Mouse (Mus musculus): ENCODE measurements around the gene Fam19a1. TPM values are rescaled to one million over a fixed set of nuclear protein-coding genes. Genes with fewer than 3 reads are reported as not detected.

The Fam19a1 gene
- polyA plus RNA-seq, 1 experiment from 2014 or later = 40.0 TPM

DNA sequence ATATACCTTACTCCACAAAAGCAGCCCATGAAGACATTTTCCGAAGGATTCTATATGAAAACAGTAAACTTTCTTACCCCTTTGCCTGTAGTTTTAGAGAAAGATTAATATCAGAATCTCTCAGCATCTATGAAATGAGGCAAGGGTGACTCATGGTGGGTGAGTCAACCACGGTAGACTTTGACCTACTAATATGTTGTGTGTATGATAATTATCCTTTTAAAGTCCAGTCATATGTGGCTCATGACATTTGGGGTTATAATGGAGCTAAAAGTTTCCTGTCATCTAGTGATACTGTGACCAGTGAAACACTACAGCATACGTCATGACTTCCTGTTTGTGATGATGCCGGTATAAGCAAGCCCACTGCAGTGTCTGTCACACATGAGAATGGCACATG lies 170.8 kb downstream of the Fam19a1 start:
- Histone ChIP-seq H3K36me3 (ENCODE audit: control insufficient read depth, insufficient read depth, low read length) (no peaks in the 10 kb centered on the region), H3K9me3 (replicated peaks; ENCODE audit: control insufficient read depth, low read length, poor library complexity, severe bottlenecking) (no peaks in the 10 kb centered on the region), H3K4me3 (ENCODE audit: low read depth, low read length) (no peak overlapping the region), H3K4me1 (ENCODE audit: control insufficient read depth, insufficient read depth, low read length) (peaks cover 7% of the 10 kb centered on the region; the same call in 1 of the 2 replicates), H3K27me3 (ENCODE audit: control insufficient read depth, insufficient read depth, low read depth, low read length) (no peaks in the 10 kb centered on the region), H3K4me2 (ENCODE audit: low read length) (no peak overlapping the region), H3K27ac (ENCODE audit: low read length) (no peak overlapping the region), H3K9ac (ENCODE audit: low read depth, low read length) (no peak overlapping the region)
- no peak for ATAC-seq
- WGBS = 98% methylated on average over 4 of the region's 4 CpGs

DNA sequence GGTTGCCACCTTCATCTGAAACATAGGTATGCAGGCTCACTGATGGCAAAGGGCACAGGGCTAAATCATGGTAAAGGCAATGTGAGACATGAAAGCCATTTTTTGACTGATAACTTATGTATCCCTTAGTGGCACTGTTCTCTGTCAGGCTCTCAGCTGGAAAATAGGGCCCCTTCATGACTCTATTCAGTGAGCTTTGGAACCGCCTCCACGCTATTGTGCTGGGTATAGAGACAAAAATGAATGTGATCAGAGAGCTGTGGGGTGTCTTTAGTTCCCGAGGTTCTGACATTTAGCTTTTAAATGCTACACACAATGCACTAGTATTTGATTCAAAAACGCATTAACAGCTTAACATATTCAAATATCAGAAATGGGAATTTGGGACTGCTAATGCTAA lies 171.6 kb downstream of the Fam19a1 start:
- Histone ChIP-seq H3K4me3 (ENCODE audit: low read depth, low read length) (no peak overlapping the region), H3K4me1 (ENCODE audit: control insufficient read depth, insufficient read depth, low read length) (peaks cover 7% of the 10 kb centered on the region; the same call in 1 of the 2 replicates), H3K9ac (ENCODE audit: low read depth, low read length) (no peak overlapping the region), H3K4me2 (ENCODE audit: low read length) (no peak overlapping the region), H3K27ac (ENCODE audit: low read length) (no peak overlapping the region), H3K27me3 (ENCODE audit: control insufficient read depth, insufficient read depth, low read depth, low read length) (no peaks in the 10 kb centered on the region), H3K36me3 (ENCODE audit: control insufficient read depth, insufficient read depth, low read length) (no peaks in the 10 kb centered on the region), H3K9me3 (replicated peaks; ENCODE audit: control insufficient read depth, low read length, poor library complexity, severe bottlenecking) (no peaks in the 10 kb centered on the region)
- WGBS = 28% methylated on average over 4 of the region's 4 CpGs
- ATAC-seq = no peak

DNA sequence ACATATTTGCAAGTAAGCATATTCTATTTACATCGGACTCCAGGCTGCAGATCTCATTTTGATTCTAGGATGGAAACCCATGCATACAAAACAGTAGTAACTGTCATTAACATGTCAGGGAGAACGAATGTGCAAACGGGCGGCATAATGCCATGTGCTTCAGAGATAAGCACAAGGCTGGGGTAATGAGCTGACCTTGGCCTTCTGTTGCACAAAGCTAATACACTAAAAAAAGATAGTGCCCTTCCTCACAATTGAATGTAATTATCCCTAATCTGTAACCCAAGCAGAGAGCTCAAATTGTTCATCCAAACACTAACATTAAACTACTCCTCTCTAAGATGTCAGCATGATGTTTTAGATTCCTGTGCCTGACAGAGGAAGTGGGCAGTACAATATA lies 173.3 kb downstream of the Fam19a1 start:
- ATAC-seq = peak; percentile 62; the same call in 1 of the 2 replicates
- Histone ChIP-seq H3K4me1 (ENCODE audit: control insufficient read depth, insufficient read depth, low read length) (peaks cover 7% of the 10 kb centered on the region; the same call in 1 of the 2 replicates), H3K27me3 (ENCODE audit: control insufficient read depth, insufficient read depth, low read depth, low read length) (no peaks in the 10 kb centered on the region), H3K4me2 (ENCODE audit: low read length) (no peak overlapping the region), H3K9ac (ENCODE audit: low read depth, low read length) (no peak overlapping the region), H3K36me3 (ENCODE audit: control insufficient read depth, insufficient read depth, low read length) (no peaks in the 10 kb centered on the region), H3K27ac (ENCODE audit: low read length) (no peak overlapping the region), H3K4me3 (ENCODE audit: low read depth, low read length) (no peak overlapping the region), H3K9me3 (replicated peaks; ENCODE audit: control insufficient read depth, low read length, poor library complexity, severe bottlenecking) (no peaks in the 10 kb centered on the region)
- WGBS = 37% methylated on average over 4 of the region's 4 CpGs

DNA sequence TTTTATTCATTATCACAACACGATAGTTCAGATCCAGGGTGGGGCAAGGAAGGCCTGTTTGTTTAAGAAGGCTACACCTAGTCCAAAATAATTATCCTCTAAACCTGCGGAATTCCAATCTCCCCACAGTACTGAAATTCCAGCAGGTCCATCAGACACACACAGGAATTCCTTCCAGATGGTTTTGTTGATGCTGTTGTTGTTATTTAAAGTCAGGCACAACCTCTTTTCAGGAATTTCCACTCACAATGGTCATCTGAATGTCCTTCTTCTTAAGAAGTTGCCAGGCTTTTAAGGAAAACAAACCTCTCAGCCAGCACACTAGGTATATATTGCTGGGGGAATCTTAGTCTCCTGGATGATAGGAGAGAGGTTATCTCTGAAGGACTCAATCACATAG lies 174.4 kb downstream of the Fam19a1 start:
- peaks cover 7% of the 10 kb centered on the region; the same call in 1 of the 2 replicates for H3K4me1 ChIP-seq (ENCODE audit: control insufficient read depth, insufficient read depth, low read length)
- 75% methylated on average over 2 of the region's 2 CpGs for WGBS
- H3K27ac ChIP-seq (ENCODE audit: low read length) = no peak overlapping the region
- no peaks in the 10 kb centered on the region for H3K36me3 ChIP-seq (ENCODE audit: control insufficient read depth, insufficient read depth, low read length)
- ATAC-seq = no peak
- no peak overlapping the region for H3K4me3 ChIP-seq (ENCODE audit: low read depth, low read length)
- H3K27me3 ChIP-seq (ENCODE audit: control insufficient read depth, insufficient read depth, low read depth, low read length) = no peaks in the 10 kb centered on the region
- H3K9me3 ChIP-seq (replicated peaks; ENCODE audit: control insufficient read depth, low read length, poor library complexity, severe bottlenecking) = no peaks in the 10 kb centered on the region
- no peak overlapping the region for H3K4me2 ChIP-seq (ENCODE audit: low read length)
- H3K9ac ChIP-seq (ENCODE audit: low read depth, low read length) = no peak overlapping the region

DNA sequence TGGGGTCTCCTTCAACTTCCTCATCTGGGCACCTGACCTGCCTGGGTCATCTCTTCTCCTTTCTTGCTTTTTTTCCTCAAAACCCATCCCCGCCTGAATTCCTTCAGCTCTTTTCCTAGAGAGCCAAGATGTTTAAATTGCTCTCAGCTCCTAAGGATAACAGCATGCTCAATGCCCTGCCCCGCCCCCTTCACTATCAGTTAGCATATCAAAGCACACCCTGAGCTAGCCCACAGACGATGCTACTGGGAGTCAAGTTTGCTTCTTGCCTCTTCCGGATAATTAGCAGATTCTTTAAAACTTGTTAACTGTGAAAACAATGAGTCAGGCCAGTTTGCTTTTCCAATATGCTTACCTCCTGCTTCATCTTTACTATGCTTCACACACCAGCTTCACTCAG lies 176.7 kb downstream of the Fam19a1 start:
- H3K4me2 ChIP-seq (ENCODE audit: low read length) = no peak overlapping the region
- no peaks in the 10 kb centered on the region for H3K9me3 ChIP-seq (replicated peaks; ENCODE audit: control insufficient read depth, low read length, poor library complexity, severe bottlenecking)
- no peak for ATAC-seq
- peaks cover 5% of the 10 kb centered on the region; the same call in 1 of the 2 replicates for H3K4me1 ChIP-seq (ENCODE audit: control insufficient read depth, insufficient read depth, low read length)
- no peaks in the 10 kb centered on the region for H3K36me3 ChIP-seq (ENCODE audit: control insufficient read depth, insufficient read depth, low read length)
- H3K27ac ChIP-seq (ENCODE audit: low read length) = no peak overlapping the region
- H3K9ac ChIP-seq (ENCODE audit: low read depth, low read length) = no peak overlapping the region
- WGBS = 22% methylated on average over 4 of the region's 4 CpGs
- no peaks in the 10 kb centered on the region for H3K27me3 ChIP-seq (ENCODE audit: control insufficient read depth, insufficient read depth, low read depth, low read length)
- H3K4me3 ChIP-seq (ENCODE audit: low read depth, low read length) = no peak overlapping the region

DNA sequence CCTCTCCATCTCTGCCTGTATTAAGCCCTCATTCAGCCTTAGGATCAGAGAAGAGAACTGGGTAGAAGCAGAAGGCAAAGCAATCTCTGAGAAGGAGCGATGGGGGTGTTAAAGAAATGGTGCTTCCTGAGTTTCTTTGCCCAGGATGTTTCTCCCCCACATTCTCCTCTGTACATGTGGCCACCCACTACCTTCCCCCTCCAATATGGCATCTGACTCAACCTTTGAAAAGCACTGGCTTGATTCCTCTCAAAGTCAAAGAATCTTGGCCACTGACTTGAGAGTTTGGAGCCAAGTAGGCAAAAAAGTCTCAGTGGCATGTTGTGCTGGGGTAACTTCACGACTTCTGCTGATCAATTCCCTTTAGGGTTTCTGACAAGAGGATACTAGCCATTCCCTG lies 234.5 kb downstream of the Fam19a1 start:
- Histone ChIP-seq H3K36me3 (ENCODE audit: control insufficient read depth, insufficient read depth, low read length) (no peaks in the 10 kb centered on the region), H3K4me2 (ENCODE audit: low read length) (no peak overlapping the region), H3K4me3 (ENCODE audit: low read depth, low read length) (no peak overlapping the region), H3K9ac (ENCODE audit: low read depth, low read length) (no peak overlapping the region), H3K4me1 (ENCODE audit: control insufficient read depth, insufficient read depth, low read length) (no peaks in the 10 kb centered on the region), H3K27me3 (ENCODE audit: control insufficient read depth, insufficient read depth, low read depth, low read length) (no peaks in the 10 kb centered on the region), H3K9me3 (replicated peaks; ENCODE audit: control insufficient read depth, low read length, poor library complexity, severe bottlenecking) (no peaks in the 10 kb centered on the region), H3K27ac (ENCODE audit: low read length) (no peak overlapping the region)
- WGBS = 83% methylated on average over 2 of the region's 2 CpGs
- ATAC-seq = no peak

DNA sequence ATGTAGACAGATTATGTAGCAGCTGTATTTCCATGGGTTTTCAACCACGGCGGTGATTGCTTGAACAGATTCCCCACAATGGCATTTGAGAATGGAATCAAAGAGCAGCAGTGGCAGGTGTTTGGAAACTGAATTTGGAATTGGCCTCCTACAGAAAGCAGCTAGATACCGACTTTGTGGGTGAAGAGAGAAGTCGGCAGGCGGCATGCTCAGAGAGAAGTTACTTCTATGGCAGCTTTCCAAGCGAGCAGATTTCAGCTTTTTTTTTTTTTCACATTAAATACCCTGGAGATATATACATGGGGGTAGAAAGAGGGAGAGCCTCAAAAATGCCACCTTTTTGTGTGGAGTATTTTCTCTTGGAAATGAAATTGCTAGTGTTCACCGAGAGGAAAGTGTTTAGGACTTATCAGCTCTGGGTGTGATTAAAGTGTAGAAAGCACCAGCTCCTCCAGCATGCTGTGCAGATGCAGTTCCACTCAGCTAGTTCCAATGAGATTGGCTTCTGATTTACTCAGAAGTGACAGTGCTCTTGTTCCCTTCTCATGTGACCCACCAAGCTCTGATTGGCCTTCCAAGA lies 236.6 kb downstream of the Fam19a1 start:
- Histone ChIP-seq H3K36me3 (ENCODE audit: control insufficient read depth, insufficient read depth, low read length) (no peaks in the 10 kb centered on the region), H3K27me3 (ENCODE audit: control insufficient read depth, insufficient read depth, low read depth, low read length) (no peaks in the 10 kb centered on the region), H3K4me1 (ENCODE audit: control insufficient read depth, insufficient read depth, low read length) (no peaks in the 10 kb centered on the region; the same call in 1 of the 2 replicates), H3K4me3 (ENCODE audit: low read depth, low read length) (no peak overlapping the region), H3K27ac (ENCODE audit: low read length) (no peak overlapping the region), H3K4me2 (ENCODE audit: low read length) (no peak overlapping the region), H3K9me3 (replicated peaks; ENCODE audit: control insufficient read depth, low read length, poor library complexity, severe bottlenecking) (no peaks in the 10 kb centered on the region), H3K9ac (ENCODE audit: low read depth, low read length) (no peak overlapping the region)
- WGBS = 65% methylated on average over 7 of the region's 7 CpGs
- no peak for ATAC-seq

DNA sequence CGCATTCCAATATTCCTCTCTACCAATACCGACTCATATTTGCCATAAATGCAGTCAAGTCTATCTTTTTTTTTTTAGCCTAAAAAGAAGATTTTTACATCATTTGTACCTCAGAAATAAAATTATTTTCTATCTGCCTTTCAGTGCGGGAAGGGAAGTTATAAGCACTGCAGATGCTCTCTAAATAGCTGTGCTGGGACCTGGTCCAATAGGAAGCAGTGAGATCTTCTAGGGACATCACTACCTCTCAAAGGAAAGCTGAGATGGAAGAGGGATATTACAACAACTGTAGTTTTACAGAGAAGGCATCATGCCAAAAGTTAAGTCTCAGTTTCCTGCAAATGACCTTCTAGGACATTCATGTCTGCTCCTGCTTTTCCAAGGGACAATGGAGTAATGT lies 256.6 kb downstream of the Fam19a1 start:
- H3K9me3 ChIP-seq (replicated peaks; ENCODE audit: control insufficient read depth, low read length, poor library complexity, severe bottlenecking) = no peaks in the 10 kb centered on the region
- H3K27me3 ChIP-seq (ENCODE audit: control insufficient read depth, insufficient read depth, low read depth, low read length) = no peaks in the 10 kb centered on the region
- 94% methylated on average over 3 of the region's 3 CpGs for WGBS
- no peaks in the 10 kb centered on the region for H3K36me3 ChIP-seq (ENCODE audit: control insufficient read depth, insufficient read depth, low read length)
- H3K4me3 ChIP-seq (ENCODE audit: low read depth, low read length) = no peak overlapping the region
- H3K27ac ChIP-seq (ENCODE audit: low read length) = no peak overlapping the region
- no peak overlapping the region for H3K4me2 ChIP-seq (ENCODE audit: low read length)
- no peak for ATAC-seq
- no peaks in the 10 kb centered on the region for H3K4me1 ChIP-seq (ENCODE audit: control insufficient read depth, insufficient read depth, low read length)
- H3K9ac ChIP-seq (ENCODE audit: low read depth, low read length) = no peak overlapping the region

DNA sequence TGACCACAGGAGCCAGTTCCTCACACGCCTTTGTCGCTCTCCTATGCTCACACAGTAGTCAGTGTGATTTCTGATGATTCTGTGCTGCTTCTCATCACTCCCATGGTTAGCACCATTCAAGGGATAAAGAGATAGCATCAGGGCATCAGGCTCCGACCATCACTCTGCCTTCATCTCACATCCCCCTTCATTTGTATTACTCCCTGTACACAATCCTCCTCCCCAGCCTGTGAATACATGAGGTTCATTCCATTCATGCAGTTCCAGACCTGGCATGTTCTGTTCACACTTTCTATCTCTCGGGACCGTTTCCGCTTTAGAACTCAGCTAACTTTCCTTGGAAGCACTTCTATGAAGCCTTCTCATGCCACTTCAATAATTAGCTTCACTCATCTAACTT lies 259.9 kb downstream of the Fam19a1 start:
- Histone ChIP-seq H3K4me1 (ENCODE audit: control insufficient read depth, insufficient read depth, low read length) (no peaks in the 10 kb centered on the region), H3K27me3 (ENCODE audit: control insufficient read depth, insufficient read depth, low read depth, low read length) (no peaks in the 10 kb centered on the region), H3K27ac (ENCODE audit: low read length) (no peak overlapping the region), H3K36me3 (ENCODE audit: control insufficient read depth, insufficient read depth, low read length) (no peaks in the 10 kb centered on the region), H3K9ac (ENCODE audit: low read depth, low read length) (no peak overlapping the region), H3K9me3 (replicated peaks; ENCODE audit: control insufficient read depth, low read length, poor library complexity, severe bottlenecking) (no peaks in the 10 kb centered on the region), H3K4me2 (ENCODE audit: low read length) (no peak overlapping the region), H3K4me3 (ENCODE audit: low read depth, low read length) (no peak overlapping the region)
- ATAC-seq = 0 out of 2 replicates have a peak, but pooled peaks have one; percentile 42
- 61% methylated on average over 6 of the region's 6 CpGs for WGBS

Measured in midbrain, embryonic 16.5 days (tissue).